In the genomic region with DNA sequence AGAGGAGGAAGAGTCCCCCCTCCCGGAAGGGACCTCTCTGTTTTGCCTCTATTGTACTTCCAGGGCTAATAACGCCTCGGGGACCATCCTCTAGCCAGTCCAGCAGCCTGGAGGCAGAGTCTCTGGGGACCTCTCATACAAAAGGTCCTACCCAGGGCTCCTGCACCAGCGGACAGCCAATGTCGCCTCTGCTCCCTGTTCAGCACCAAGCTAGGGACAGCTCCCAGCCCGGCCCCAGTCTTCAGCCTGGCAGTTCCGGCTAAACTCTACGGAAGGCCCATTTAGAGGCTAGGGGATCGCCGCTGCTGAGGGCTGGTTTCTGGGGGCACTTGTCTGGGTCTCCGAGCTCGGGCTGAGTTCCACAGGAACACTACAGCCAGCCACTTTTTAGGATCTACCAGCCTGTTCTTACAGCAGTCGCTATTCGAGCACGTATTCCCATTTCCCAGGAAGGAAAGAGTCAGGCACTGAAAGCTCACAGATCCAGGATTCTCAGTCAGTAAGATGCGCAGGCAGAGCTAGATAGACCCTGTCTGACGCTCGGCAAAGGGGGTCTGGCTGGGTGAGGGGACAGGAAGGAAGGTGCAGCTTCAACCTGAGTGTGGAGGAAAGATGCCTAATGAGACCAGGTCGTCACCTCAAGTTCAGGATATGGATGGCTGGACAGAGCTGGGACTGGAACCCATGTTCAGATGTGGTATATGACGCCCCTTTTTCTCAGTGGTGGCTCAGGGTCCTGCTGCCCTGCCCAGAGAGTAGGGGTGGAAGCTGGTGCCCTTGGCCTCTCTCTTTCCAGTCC, we compare ENCODE assay signal across 7 mouse cellular contexts. TPM values are rescaled to one million over a fixed set of nuclear protein-coding genes. Genes with fewer than 3 reads are reported as not detected.
A peak's percentile ranks its signal among the peaks of the same experiment; 100 is the strongest.
DNase-seq lines count a peak whose midpoint lies in the region; ATAC-seq and TF ChIP-seq lines count a peak whose summit lies in the region.

No protein-coding gene starts in this region.

- H3K4me3 ChIP-seq in gastrocnemius, adult 2 months: no peak overlapping the region
- no peak overlapping the region for H3K4me3 ChIP-seq in intestine, embryonic 14.5 days (ENCODE audit: low read depth, low read length)
- no peak overlapping the region for H3K4me3 ChIP-seq in lung, embryonic 16.5 days (ENCODE audit: low read length)
- H3K4me3 ChIP-seq in stomach, embryonic 16.5 days (replicated peaks; ENCODE audit: low read length): no peak overlapping the region

- no peaks in the 10 kb centered on the region for H3K36me3 ChIP-seq in intestine, embryonic 14.5 days (ENCODE audit: control insufficient read depth, insufficient read depth, low read length)
- H3K36me3 ChIP-seq in lung, embryonic 16.5 days (ENCODE audit: control insufficient read depth, insufficient read depth, low read length): no peaks in the 10 kb centered on the region
- no peaks in the 10 kb centered on the region for H3K36me3 ChIP-seq in stomach, embryonic 16.5 days (ENCODE audit: control insufficient read depth, insufficient read depth, low read length)

- H3K9ac ChIP-seq in intestine, embryonic 14.5 days (ENCODE audit: low read length): no peak overlapping the region
- no peak overlapping the region for H3K9ac ChIP-seq in lung, embryonic 16.5 days (ENCODE audit: low read length)
- H3K9ac ChIP-seq in stomach, embryonic 16.5 days (ENCODE audit: low read length): no peak overlapping the region

- H3K27me3 ChIP-seq in intestine, embryonic 14.5 days (replicated peaks; ENCODE audit: control insufficient read depth, insufficient read depth, low read length): peaks cover 83% of the 10 kb centered on the region
- H3K27me3 ChIP-seq in lung, embryonic 16.5 days (ENCODE audit: control insufficient read depth, insufficient read depth, low read depth, low read length): peaks cover 77% of the 10 kb centered on the region
- peaks cover 79% of the 10 kb centered on the region for H3K27me3 ChIP-seq in stomach, embryonic 16.5 days (ENCODE audit: control insufficient read depth, insufficient read depth, low read length)

- peaks cover 12% of the 10 kb centered on the region; the same call in 1 of the 2 replicates for H3K4me1 ChIP-seq in intestine, embryonic 14.5 days (replicated peaks; ENCODE audit: control insufficient read depth, insufficient read depth, low read length)
- H3K4me1 ChIP-seq in lung, embryonic 16.5 days (replicated peaks; ENCODE audit: control insufficient read depth, insufficient read depth, low read length): peaks cover 16% of the 10 kb centered on the region
- H3K4me1 ChIP-seq in stomach, embryonic 16.5 days (ENCODE audit: control insufficient read depth, insufficient read depth, low read length): peaks cover 9% of the 10 kb centered on the region; the same call in 1 of the 2 replicates

- DNase-seq in ES-CJ7 (ENCODE audit: low read depth, low spot score): peak; percentile 77
- DNase-seq in adrenal gland, adult (ENCODE audit: inconsistent age in 2 of 2, low spot score in 1 of 2): peak; percentile 65 to 89
- peak; percentile 71 for DNase-seq in gastrocnemius, adult 2 months
- peak; percentile 96 for DNase-seq in intestine, embryonic 14.5 days (ENCODE audit: low spot score)

- intact Hi-C loops in gastrocnemius, adult 2 months (cut with DNase I): no loop called here

- WGBS in intestine, embryonic 14.5 days: 2% methylated on average over 20 of the region's 20 CpGs
- WGBS in lung, embryonic 16.5 days: 2% methylated on average over 20 of the region's 20 CpGs
- WGBS in stomach, embryonic 16.5 days: 3% methylated on average over 20 of the region's 20 CpGs

- ATAC-seq in intestine, embryonic 14.5 days (replicated peaks; ENCODE audit: low FRiP score, low TSS enrichment, low read depth): no peak; the same call in 1 of the 2 replicates
- peak; percentile 77 for ATAC-seq in lung, embryonic 16.5 days (ENCODE audit: low read depth)
- 0 out of 2 replicates have a peak, but pooled peaks have one; percentile 41 for ATAC-seq in stomach, embryonic 16.5 days (ENCODE audit: insufficient read depth, low FRiP score)
- ATAC-seq in erythroid progenitor cell, adult 5-6 weeks (replicated peaks; ENCODE audit: low FRiP score, poor library complexity, severe bottlenecking): no peak

- H3K9me3 ChIP-seq in intestine, embryonic 14.5 days (ENCODE audit: control insufficient read depth, low read length): 0 out of 2 replicates have a peak, but pooled peaks cover 2% of the 10 kb centered on the region
- peaks cover 5% of the 10 kb centered on the region; the same call in 1 of the 2 replicates for H3K9me3 ChIP-seq in lung, embryonic 16.5 days (ENCODE audit: control insufficient read depth, low read length)
- 0 out of 2 replicates have a peak, but pooled peaks cover 3% of the 10 kb centered on the region for H3K9me3 ChIP-seq in stomach, embryonic 16.5 days (replicated peaks; ENCODE audit: control insufficient read depth, low read length)

- TF ChIP-seq CTCF in gastrocnemius, adult 2 months (IDR thresholded peaks at IDR 0.05): no peak

- H3K4me2 ChIP-seq in intestine, embryonic 14.5 days (ENCODE audit: low read length): no peak overlapping the region
- H3K4me2 ChIP-seq in lung, embryonic 16.5 days (ENCODE audit: low read depth, low read length): no peak overlapping the region
- no peak overlapping the region for H3K4me2 ChIP-seq in stomach, embryonic 16.5 days (ENCODE audit: low read depth, low read length)

- H3K27ac ChIP-seq in gastrocnemius, adult 2 months: no peak overlapping the region
- no peak overlapping the region for H3K27ac ChIP-seq in intestine, embryonic 14.5 days (ENCODE audit: low read depth)
- no peak overlapping the region for H3K27ac ChIP-seq in lung, embryonic 16.5 days (ENCODE audit: low read length)
- no peak overlapping the region for H3K27ac ChIP-seq in stomach, embryonic 16.5 days (ENCODE audit: low read length)

RNA-seq across cellular contexts. Expression of a gene that starts 2.5 kb away (rescaled TPM):
- total RNA-seq in gastrocnemius, adult 2 months (2021): under 1 TPM in 1 of 2 experiments, not detected in 1; 0.10 TPM
- polyA plus RNA-seq in intestine, embryonic 14.5 days (2014; fragmentation: Nextera tagmentation; extraction: Ambion mirVana): not detected in 2 replicates
- 0.09 TPM in 1 of 2 replicates, not detected in the other for polyA plus RNA-seq in lung, embryonic 16.5 days (2015; fragmentation: Nextera tagmentation; extraction: Ambion mirVana)
- not detected in 2 replicates for polyA plus RNA-seq in stomach, embryonic 16.5 days (2015; fragmentation: Nextera tagmentation; extraction: Ambion mirVana)
- total RNA-seq in erythroid progenitor cell, adult 5-6 weeks (2015; ENCODE audit: low replicate concordance): not detected in 2 replicates
- total RNA-seq in erythroid progenitor cell, adult 5-6 weeks (2017; ENCODE audit: low replicate concordance): not detected in 2 replicates

Comparison
In these comparisons a context has a peak if more than half of its experiments do, and no peak if none do; other contexts are left out.
1. ATAC-seq: peak in lung, embryonic 16.5 days (single experiment) and stomach, embryonic 16.5 days (single experiment); none in intestine, embryonic 14.5 days (single experiment) and erythroid progenitor cell, adult 5-6 weeks (single experiment).
2. Peak in every context shown above with its lines, with median percentiles within 50 percentile points of each other: DNase-seq.